Mouse (Mus musculus): Measurements from ENCODE around the gene Speg. TPM values are rescaled to one million over a fixed set of nuclear protein-coding genes. Genes with fewer than 3 reads are reported as not detected.

Speg gene
- polyA plus RNA-seq, 1 experiment from 2014 or later, result 77.9 TPM

GRCm38 (mm10) chr1:75387929-75388897 lies 13.1 kb downstream of the Speg start:
- 6% methylated on average over 94 of the region's 94 CpGs for WGBS
- H3K27ac ChIP-seq, result peak overlapping the region; percentile 84
- H3K4me1 ChIP-seq, result peaks cover 77% of the 10 kb centered on the region
- no peaks in the 10 kb centered on the region for H3K9me3 ChIP-seq
- peaks cover 68% of the 10 kb centered on the region for H3K36me3 ChIP-seq
- peak; percentile 75 for DNase-seq (ENCODE audit: low spot score)
- peaks cover 39% of the 10 kb centered on the region for H3K27me3 ChIP-seq (ENCODE audit: insufficient read depth, poor library complexity, severe bottlenecking)
- peak overlapping the region; percentile 47 for H3K4me3 ChIP-seq

GRCm38 (mm10) chr1:75388898-75389515 lies 13.9 kb downstream of the Speg start:
- Histone ChIP-seq H3K36me3 (peaks cover 63% of the 10 kb centered on the region), H3K27me3 (ENCODE audit: insufficient read depth, poor library complexity, severe bottlenecking) (peaks cover 39% of the 10 kb centered on the region), H3K4me3 (peak overlapping the region; percentile 47), H3K4me1 (peaks cover 78% of the 10 kb centered on the region), H3K9me3 (no peaks in the 10 kb centered on the region), H3K27ac (peak overlapping the region; percentile 84)
- DNase-seq (ENCODE audit: low spot score), result peak; percentile 75
- 30% methylated on average over 23 of the region's 23 CpGs for WGBS

GRCm38 (mm10) chr1:75393139-75393538 lies 18.0 kb downstream of the Speg start:
- no peak for DNase-seq (ENCODE audit: low spot score)
- H3K36me3 ChIP-seq, result peaks cover 77% of the 10 kb centered on the region
- peaks cover 44% of the 10 kb centered on the region for H3K4me1 ChIP-seq
- peak overlapping the region; percentile 77 for H3K27ac ChIP-seq
- WGBS, result 50% methylated on average over 9 of the region's 9 CpGs
- H3K9me3 ChIP-seq, result no peaks in the 10 kb centered on the region
- H3K27me3 ChIP-seq (ENCODE audit: insufficient read depth, poor library complexity, severe bottlenecking), result peaks cover 21% of the 10 kb centered on the region
- no peak overlapping the region for H3K4me3 ChIP-seq

DNA sequence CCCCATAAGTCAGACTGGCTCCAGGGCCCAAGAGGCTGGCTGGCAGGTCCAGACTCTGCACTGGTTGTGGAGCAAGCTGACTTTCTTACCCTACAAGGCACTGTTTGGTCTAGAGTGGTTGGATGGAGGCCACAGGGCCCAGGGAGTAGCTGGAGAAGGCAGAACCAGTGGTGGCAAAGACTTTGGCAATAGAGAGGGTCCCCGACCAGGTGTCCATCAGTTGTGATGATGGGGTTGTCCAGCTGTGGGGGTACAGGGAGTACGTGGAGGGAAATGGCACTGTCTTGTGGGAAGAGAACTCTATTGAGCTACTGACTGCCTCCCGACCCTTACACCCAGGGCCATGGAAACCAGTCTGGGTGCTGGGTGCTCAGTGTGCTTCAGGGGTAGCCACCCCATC lies 18.7 kb downstream of the Speg start:
- 98% methylated on average over 3 of the region's 3 CpGs for WGBS
- Histone ChIP-seq H3K4me3 (no peak overlapping the region), H3K27me3 (ENCODE audit: insufficient read depth, poor library complexity, severe bottlenecking) (peaks cover 14% of the 10 kb centered on the region), H3K27ac (peak overlapping the region; percentile 77), H3K4me1 (peaks cover 44% of the 10 kb centered on the region), H3K36me3 (peaks cover 71% of the 10 kb centered on the region), H3K9me3 (no peaks in the 10 kb centered on the region)
- DNase-seq (ENCODE audit: low spot score), result no peak

DNA sequence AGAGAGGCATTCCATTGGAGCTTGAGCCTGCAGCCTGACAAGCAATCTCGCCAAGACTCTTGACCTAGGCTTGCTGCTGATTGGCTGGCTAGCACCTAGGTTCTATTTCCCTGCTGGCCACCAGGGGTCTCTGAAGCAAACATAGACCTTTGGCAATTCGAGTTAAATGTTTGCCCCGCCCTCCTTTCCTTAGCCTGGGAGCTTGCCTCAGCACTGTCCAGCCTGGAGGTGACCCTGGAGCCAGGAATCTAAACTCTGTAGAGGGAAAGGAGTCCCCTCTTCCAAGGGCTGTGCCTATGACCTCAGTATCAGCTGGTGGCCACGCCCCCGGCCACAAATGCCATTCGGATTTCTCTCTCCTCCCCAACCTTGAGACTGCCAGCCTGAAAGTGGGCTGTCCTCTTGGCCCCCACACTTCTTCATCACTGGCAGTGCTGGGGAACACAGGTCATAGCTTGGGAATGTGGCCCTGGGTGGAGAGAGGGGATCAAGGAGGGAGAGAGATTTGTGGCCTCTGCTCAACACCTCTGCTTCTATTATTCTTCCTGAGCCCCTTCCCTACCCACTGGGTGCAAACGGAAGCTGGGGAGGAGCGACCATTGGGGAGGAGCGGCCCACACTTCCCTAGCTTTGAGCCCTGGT lies 23.8 kb downstream of the Speg start:
- Histone ChIP-seq H3K4me3 (peak overlapping the region; percentile 60), H3K27ac (peak overlapping the region; percentile 94), H3K4me1 (peaks cover 65% of the 10 kb centered on the region), H3K9me3 (no peaks in the 10 kb centered on the region), H3K36me3 (peaks cover 63% of the 10 kb centered on the region), H3K27me3 (ENCODE audit: insufficient read depth, poor library complexity, severe bottlenecking) (no peaks in the 10 kb centered on the region)
- WGBS, result 4% methylated on average over 9 of the region's 9 CpGs
- DNase-seq (ENCODE audit: low spot score), result peak; percentile 95

DNA sequence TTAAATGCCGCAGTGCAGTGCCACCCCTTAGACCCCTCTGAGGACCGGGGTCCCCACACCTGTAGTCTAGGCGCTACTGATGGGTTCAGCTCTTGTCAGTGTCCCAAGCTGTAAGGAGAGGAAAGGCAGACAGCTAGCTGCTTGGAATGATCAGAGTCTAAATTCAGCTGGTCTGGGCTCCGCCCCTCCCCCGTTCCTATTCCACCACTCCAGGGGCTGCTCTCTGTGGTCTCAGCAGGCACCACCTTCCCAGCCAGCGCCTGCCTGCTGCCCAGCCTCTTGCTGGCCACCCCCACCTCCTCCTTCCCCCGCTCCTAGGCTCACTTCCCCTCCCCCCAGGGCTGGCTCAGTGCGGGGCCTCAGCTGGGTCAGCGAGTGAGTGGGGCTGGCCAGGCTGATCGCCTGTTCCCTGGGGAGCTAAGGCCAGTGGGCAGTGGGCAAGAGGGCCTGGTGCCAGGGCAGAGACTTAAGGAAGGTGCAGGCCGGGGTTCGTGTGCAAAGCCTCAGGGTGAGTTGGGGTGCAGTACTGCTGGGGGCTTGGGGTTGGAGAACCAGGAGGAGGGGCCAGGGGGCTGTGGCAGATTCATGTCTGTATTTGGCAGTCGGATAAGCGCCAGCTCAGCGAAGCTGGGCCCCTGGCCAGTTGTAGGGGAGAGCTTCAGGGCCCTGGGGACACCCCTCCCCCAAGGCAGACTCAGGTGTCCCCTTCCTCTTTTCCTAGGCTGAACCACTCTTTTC lies 24.8 kb downstream of the Speg start:
- peak; percentile 96 for DNase-seq (ENCODE audit: low spot score)
- Histone ChIP-seq H3K9me3 (no peaks in the 10 kb centered on the region), H3K4me3 (peak overlapping the region; percentile 60), H3K27me3 (ENCODE audit: insufficient read depth, poor library complexity, severe bottlenecking) (no peaks in the 10 kb centered on the region), H3K27ac (peak overlapping the region; percentile 94), H3K36me3 (peaks cover 73% of the 10 kb centered on the region), H3K4me1 (peaks cover 68% of the 10 kb centered on the region)
- 3% methylated on average over 15 of the region's 15 CpGs for WGBS

DNA sequence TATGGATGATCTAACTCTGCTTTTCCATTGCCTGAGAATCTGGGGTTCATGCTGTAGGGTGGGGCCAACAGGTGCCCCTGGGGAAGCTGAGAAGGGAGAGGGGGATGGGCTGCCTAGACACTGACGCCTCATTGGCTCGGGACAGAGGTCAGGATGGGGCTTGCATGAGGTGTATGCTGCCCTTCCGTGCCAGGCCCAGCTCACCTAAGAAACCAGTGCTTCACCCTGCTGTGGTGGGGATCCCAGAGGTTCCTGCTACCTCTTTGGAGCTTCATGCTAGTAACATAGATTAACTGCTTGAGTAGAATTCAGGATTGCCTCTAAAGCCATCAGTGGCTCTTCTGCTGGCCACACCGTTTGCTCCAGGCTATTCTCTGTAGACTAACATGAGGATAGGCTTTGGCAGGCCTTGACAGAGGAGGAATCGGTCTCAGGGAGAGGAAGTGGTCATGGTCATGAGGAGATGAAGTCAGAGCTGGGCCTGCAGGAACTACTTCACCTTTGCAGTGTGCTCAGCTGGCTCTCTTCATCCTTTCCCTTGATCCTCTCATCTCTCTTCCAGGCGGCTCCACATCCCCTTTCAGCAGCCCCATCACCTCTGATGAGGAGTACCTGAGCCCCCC lies 25.5 kb downstream of the Speg start:
- 34% methylated on average over 6 of the region's 6 CpGs for WGBS

GRCm38 (mm10) chr1:75405547-75405946 lies 30.4 kb downstream of the Speg start:
- H3K27ac ChIP-seq, result no peak overlapping the region
- no peak for DNase-seq (ENCODE audit: low spot score)

More for the DNA sequence above, 25.5 kb downstream of the Speg start:
- Histone ChIP-seq H3K27ac (peak overlapping the region; percentile 94), H3K36me3 (peaks cover 74% of the 10 kb centered on the region), H3K9me3 (no peaks in the 10 kb centered on the region), H3K4me1 (peaks cover 69% of the 10 kb centered on the region), H3K27me3 (ENCODE audit: insufficient read depth, poor library complexity, severe bottlenecking) (no peaks in the 10 kb centered on the region), H3K4me3 (peak overlapping the region; percentile 60)
- DNase-seq (ENCODE audit: low spot score), result no peak

DNA sequence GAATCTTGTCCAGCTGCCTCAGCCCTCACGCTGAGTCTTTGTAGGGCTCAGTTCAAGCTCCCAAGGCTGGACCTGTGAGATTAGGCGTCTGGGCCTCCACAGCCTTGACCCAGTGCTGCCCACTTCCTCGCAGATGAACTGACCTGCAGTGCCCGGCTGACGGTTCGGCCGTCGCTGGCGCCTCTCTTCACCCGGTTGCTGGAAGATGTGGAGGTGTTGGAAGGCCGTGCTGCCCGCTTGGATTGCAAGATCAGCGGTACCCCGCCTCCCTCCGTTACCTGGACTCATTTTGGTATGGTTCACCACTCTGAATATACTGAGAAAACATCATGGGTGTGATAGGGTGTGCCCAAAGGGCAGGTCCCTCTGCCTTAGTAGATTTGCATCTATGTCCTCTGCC lies 31.1 kb downstream of the Speg start:
- peaks cover 72% of the 10 kb centered on the region for H3K4me1 ChIP-seq
- H3K36me3 ChIP-seq, result peaks cover 93% of the 10 kb centered on the region
- no peaks in the 10 kb centered on the region for H3K9me3 ChIP-seq
- no peak for DNase-seq (ENCODE audit: low spot score)
- WGBS, result 89% methylated on average over 15 of the region's 15 CpGs
- H3K27me3 ChIP-seq (ENCODE audit: insufficient read depth, poor library complexity, severe bottlenecking), result no peaks in the 10 kb centered on the region
- H3K27ac ChIP-seq, result 0 out of 2 replicates have a peak overlapping the region, but pooled peaks have one; percentile 84
- no peak overlapping the region for H3K4me3 ChIP-seq

More at GRCm38 (mm10) chr1:75405547-75405946, 30.4 kb downstream of the Speg start:
- Histone ChIP-seq H3K36me3 (peaks cover 93% of the 10 kb centered on the region), H3K9me3 (no peaks in the 10 kb centered on the region), H3K4me1 (peaks cover 78% of the 10 kb centered on the region), H3K4me3 (no peak overlapping the region), H3K27me3 (ENCODE audit: insufficient read depth, poor library complexity, severe bottlenecking) (no peaks in the 10 kb centered on the region)
- 80% methylated on average over 3 of the region's 3 CpGs for WGBS

DNA sequence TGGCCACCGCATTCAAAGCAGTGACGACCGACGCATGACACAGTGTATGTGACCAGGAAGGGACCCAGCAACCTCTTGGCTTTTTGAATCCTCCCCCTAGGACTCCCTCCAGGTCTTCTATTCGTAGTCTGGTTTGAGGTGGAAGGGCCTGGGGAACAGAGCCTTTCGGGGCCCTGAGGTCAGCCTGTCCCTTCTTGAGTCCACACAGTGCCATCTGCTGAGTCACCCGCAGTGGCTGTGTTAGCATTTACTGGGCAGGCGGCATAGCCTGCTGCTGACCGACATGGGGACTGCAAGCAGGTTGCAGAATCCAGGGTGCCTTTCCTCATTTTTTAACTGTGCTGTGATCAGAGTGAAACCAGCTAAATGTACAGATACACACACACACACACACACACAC lies 32.0 kb downstream of the Speg start:
- H3K27me3 ChIP-seq (ENCODE audit: insufficient read depth, poor library complexity, severe bottlenecking), result no peaks in the 10 kb centered on the region
- no peak for DNase-seq (ENCODE audit: low spot score)
- H3K27ac ChIP-seq, result peak overlapping the region; percentile 84
- no peaks in the 10 kb centered on the region for H3K9me3 ChIP-seq
- peaks cover 63% of the 10 kb centered on the region for H3K4me1 ChIP-seq
- WGBS, result 83% methylated on average over 9 of the region's 9 CpGs
- H3K36me3 ChIP-seq, result peaks cover 92% of the 10 kb centered on the region
- H3K4me3 ChIP-seq, result no peak overlapping the region

- Histone ChIP-seq H3K27me3 (ENCODE audit: insufficient read depth, poor library complexity, severe bottlenecking) (no peaks in the 10 kb centered on the region), H3K27ac (peak overlapping the region; percentile 84), H3K36me3 (peaks cover 91% of the 10 kb centered on the region), H3K4me1 (peaks cover 58% of the 10 kb centered on the region), H3K9me3 (no peaks in the 10 kb centered on the region), H3K4me3 (0 out of 2 replicates have a peak overlapping the region, but pooled peaks have one; percentile 9)
- WGBS, result 37% methylated on average over 4 of the region's 4 CpGs
- DNase-seq (ENCODE audit: low spot score), result no peak
Observed at GRCm38 (mm10) chr1:75408210-75408609, 33.1 kb downstream of the Speg start.

DNA sequence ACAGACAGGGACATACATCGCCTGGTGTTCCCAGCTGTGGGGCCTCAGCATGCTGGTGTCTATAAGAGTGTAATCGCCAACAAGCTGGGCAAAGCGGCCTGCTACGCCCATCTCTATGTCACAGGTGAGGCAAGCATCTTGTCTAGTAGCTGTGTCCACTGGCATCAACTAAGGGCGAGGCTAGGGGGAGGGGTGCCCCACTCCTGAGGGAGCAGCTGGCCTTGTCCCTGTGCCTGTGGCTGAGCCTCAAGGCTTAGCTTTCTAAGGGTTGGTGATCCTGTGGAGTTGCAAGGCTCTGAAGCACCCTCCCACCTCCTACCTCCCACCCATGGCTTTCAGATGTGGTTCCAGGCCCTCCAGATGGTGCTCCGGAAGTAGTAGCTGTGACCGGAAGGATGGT lies 34.9 kb downstream of the Speg start:
- Histone ChIP-seq H3K9me3 (no peaks in the 10 kb centered on the region), H3K4me3 (no peak overlapping the region), H3K36me3 (peaks cover 91% of the 10 kb centered on the region), H3K27ac (peak overlapping the region; percentile 23; the same call in 1 of the 2 replicates), H3K27me3 (ENCODE audit: insufficient read depth, poor library complexity, severe bottlenecking) (no peaks in the 10 kb centered on the region), H3K4me1 (peaks cover 56% of the 10 kb centered on the region)
- WGBS, result 91% methylated on average over 7 of the region's 7 CpGs
- no peak for DNase-seq (ENCODE audit: low spot score)

Measured in heart, embryonic 10.5 days (tissue).